Mouse (Mus musculus): ENCODE data around the gene Ncbp3.
A peak's percentile ranks its signal among the peaks of the same experiment; 100 is the strongest.

Gene Ncbp3

DNA sequence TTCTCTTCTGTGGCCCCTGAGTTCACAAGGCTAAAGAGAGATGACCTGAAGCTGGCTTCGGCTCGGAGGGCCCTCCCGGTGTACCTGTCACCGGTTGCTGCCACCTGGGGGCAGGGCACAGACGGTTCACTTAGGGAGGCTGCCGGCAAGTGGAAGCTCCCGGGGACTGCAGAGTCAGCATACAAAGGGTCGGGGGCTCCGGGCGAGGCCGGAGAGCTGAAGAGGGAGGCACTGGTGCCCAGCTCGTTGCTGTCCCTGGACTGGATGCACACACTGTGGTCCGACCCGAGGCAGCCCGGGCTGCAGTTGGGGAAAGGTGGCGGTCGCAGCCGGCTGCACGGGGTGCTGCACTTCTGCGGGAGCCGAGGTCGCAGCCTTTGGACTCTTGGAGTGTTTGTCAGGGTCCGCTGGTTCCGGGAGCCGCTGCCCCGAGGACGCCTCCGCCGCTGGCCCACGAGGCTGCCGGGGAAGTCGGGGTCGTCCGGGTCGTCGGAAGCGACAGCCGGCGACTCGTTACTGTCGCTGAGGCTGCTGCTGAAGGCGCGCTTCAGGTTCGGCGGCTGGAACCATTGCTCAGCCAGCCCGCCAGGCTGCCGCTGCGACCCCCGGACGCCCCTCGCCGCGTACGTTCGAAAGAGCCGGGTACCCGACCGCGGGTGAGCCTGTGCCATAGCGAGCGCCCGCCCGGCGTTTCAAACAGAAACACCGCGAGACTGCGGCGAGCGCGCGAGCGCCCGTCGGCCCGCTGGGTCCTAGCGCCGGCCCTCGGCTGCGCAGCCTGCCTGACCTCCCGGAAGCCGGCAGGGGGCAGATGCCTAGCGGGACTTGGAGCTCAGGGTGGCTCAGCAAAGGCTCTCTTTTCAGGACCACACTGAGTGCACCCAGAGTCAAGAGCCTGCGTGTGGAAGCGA is 90.3 kb downstream of the Ncbp3 start, which contains the start of gene Haspin:
Gene Haspin (minus strand): TSS at position 704 of the 911 bp plus-strand sequence.
- DNase-seq (ENCODE audit: low spot score), result peak; percentile 89

Measured in spleen, adult 12 weeks (tissue).